Mouse (Mus musculus): Measurements from ENCODE around the gene Naa10. TPM values are rescaled to one million over a fixed set of nuclear protein-coding genes. Genes with fewer than 3 reads are reported as not detected.

Naa10 gene
- total and polyA plus RNA-seq, 2 experiments = 44.6 to 55.9 TPM

GRCm38 (mm10) chrX:73930402-73931062 is 8.8 kb upstream of the Naa10 start, which contains the start of gene Renbp:
Renbp (minus strand) TSS chrX:73930850.
- Histone ChIP-seq H3K27me3 (ENCODE audit: control insufficient read depth, insufficient read depth, low read length) (no peaks in the 10 kb centered on the region), H3K9ac (ENCODE audit: low read depth, low read length) (peak within 1 kb of the TSS; percentile 58)

GRCm38 (mm10) chrX:73922550-73922882 is 772 bp upstream of the Naa10 start:
- Histone ChIP-seq H3K36me3 (ENCODE audit: control insufficient read depth, insufficient read depth, low read length) (peaks cover 7% of the 10 kb centered on the region; the same call in 1 of the 2 replicates), H3K4me1 (ENCODE audit: control insufficient read depth, insufficient read depth, low read length) (peaks cover 4% of the 10 kb centered on the region; the same call in 1 of the 2 replicates), H3K4me3 (ENCODE audit: insufficient read depth, low read depth, low read length) (peak overlapping the region; percentile 87; the same call in 1 of the 2 replicates), H3K27me3 (ENCODE audit: control insufficient read depth, insufficient read depth, low read length) (no peaks in the 10 kb centered on the region), H3K27ac (replicated peaks; ENCODE audit: insufficient read depth, low read depth, low read length) (no peak overlapping the region), H3K79me2 (ENCODE audit: control insufficient read depth, insufficient read depth, low read length) (no peaks in the 10 kb centered on the region), H3K9ac (ENCODE audit: low read depth, low read length) (peak overlapping the region; percentile 63; the same call in 1 of the 2 replicates)
- WGBS = 70% methylated on average over 8 of the region's 8 CpGs
- no peak for TF ChIP-seq CTCF (IDR thresholded peaks at IDR 0.05; ENCODE audit: low read depth, low read length)
- TF ChIP-seq POLR2A (IDR thresholded peaks at IDR 0.05; ENCODE audit: extremely low read depth, insufficient read depth, low read length) = no peak
- DNase-seq (ENCODE audit: extremely low read depth, low read depth, low spot score) = no peak

More at GRCm38 (mm10) chrX:73930402-73931062, 8.8 kb upstream of the Naa10 start, which contains the start of gene Renbp:
- H3K4me3 ChIP-seq (ENCODE audit: insufficient read depth, low read depth, low read length) = peak within 1 kb of the TSS; percentile 50
- H3K27ac ChIP-seq (replicated peaks; ENCODE audit: insufficient read depth, low read depth, low read length) = 0 out of 2 replicates have a peak within 1 kb of the TSS, but pooled peaks have one; percentile 33
- H3K36me3 ChIP-seq (ENCODE audit: control insufficient read depth, insufficient read depth, low read length) = no peaks in the 10 kb centered on the region
- WGBS = 31% methylated on average over 17 of the region's 17 CpGs
- DNase-seq (ENCODE audit: extremely low read depth, low read depth, low spot score) = peak; percentile 30
- no peaks in the 10 kb centered on the region for H3K4me1 ChIP-seq (ENCODE audit: control insufficient read depth, insufficient read depth, low read length)
- no peak for TF ChIP-seq CTCF (IDR thresholded peaks at IDR 0.05; ENCODE audit: low read depth, low read length)
- TF ChIP-seq POLR2A (IDR thresholded peaks at IDR 0.05; ENCODE audit: extremely low read depth, insufficient read depth, low read length) = no peak
- H3K79me2 ChIP-seq (ENCODE audit: control insufficient read depth, insufficient read depth, low read length) = no peaks in the 10 kb centered on the region

GRCm38 (mm10) chrX:73921285-73921822 is 390 bp downstream of the Naa10 start:
- Histone ChIP-seq H3K27ac (replicated peaks; ENCODE audit: insufficient read depth, low read depth, low read length) (peak overlapping the region; percentile 32), H3K9ac (ENCODE audit: low read depth, low read length) (peak overlapping the region; percentile 80), H3K27me3 (ENCODE audit: control insufficient read depth, insufficient read depth, low read length) (no peaks in the 10 kb centered on the region), H3K4me3 (ENCODE audit: insufficient read depth, low read depth, low read length) (peak overlapping the region; percentile 87), H3K4me1 (ENCODE audit: control insufficient read depth, insufficient read depth, low read length) (peaks cover 4% of the 10 kb centered on the region; the same call in 1 of the 2 replicates), H3K79me2 (ENCODE audit: control insufficient read depth, insufficient read depth, low read length) (no peaks in the 10 kb centered on the region), H3K36me3 (ENCODE audit: control insufficient read depth, insufficient read depth, low read length) (peaks cover 7% of the 10 kb centered on the region; the same call in 1 of the 2 replicates)
- DNase-seq (ENCODE audit: extremely low read depth, low read depth, low spot score) = no peak
- no peak for TF ChIP-seq CTCF (IDR thresholded peaks at IDR 0.05; ENCODE audit: low read depth, low read length)
- TF ChIP-seq POLR2A (IDR thresholded peaks at IDR 0.05; ENCODE audit: extremely low read depth, insufficient read depth, low read length) = no peak
- WGBS = under 1% methylated on average over 34 of the region's 34 CpGs

- TF ChIP-seq CTCF (IDR thresholded peaks at IDR 0.05; ENCODE audit: low read depth, low read length) = no peak
- no peak for TF ChIP-seq POLR2A (IDR thresholded peaks at IDR 0.05; ENCODE audit: extremely low read depth, insufficient read depth, low read length)
- peaks cover 9% of the 10 kb centered on the region for H3K4me1 ChIP-seq (ENCODE audit: control insufficient read depth, insufficient read depth, low read length)
- H3K27me3 ChIP-seq (ENCODE audit: control insufficient read depth, insufficient read depth, low read length) = no peaks in the 10 kb centered on the region
- H3K9ac ChIP-seq (ENCODE audit: low read depth, low read length) = no peak overlapping the region
- no peak for DNase-seq (ENCODE audit: extremely low read depth, low read depth, low spot score)
- no peaks in the 10 kb centered on the region for H3K79me2 ChIP-seq (ENCODE audit: control insufficient read depth, insufficient read depth, low read length)
- no peak overlapping the region for H3K4me3 ChIP-seq (ENCODE audit: insufficient read depth, low read depth, low read length)
- WGBS = 84% methylated on average over 5 of the region's 5 CpGs
- no peak overlapping the region for H3K27ac ChIP-seq (replicated peaks; ENCODE audit: insufficient read depth, low read depth, low read length)
- H3K36me3 ChIP-seq (ENCODE audit: control insufficient read depth, insufficient read depth, low read length) = peaks cover 7% of the 10 kb centered on the region; the same call in 1 of the 2 replicates
Measured at GRCm38 (mm10) chrX:73918631-73919030, 3.1 kb downstream of the Naa10 start.

GRCm38 (mm10) chrX:73916945-73917344 is 4.8 kb downstream of the Naa10 start:
- Histone ChIP-seq H3K36me3 (ENCODE audit: control insufficient read depth, insufficient read depth, low read length) (peaks cover 7% of the 10 kb centered on the region; the same call in 1 of the 2 replicates), H3K4me1 (ENCODE audit: control insufficient read depth, insufficient read depth, low read length) (peaks cover 9% of the 10 kb centered on the region), H3K4me3 (ENCODE audit: insufficient read depth, low read depth, low read length) (no peak overlapping the region), H3K27me3 (ENCODE audit: control insufficient read depth, insufficient read depth, low read length) (no peaks in the 10 kb centered on the region), H3K79me2 (ENCODE audit: control insufficient read depth, insufficient read depth, low read length) (no peaks in the 10 kb centered on the region), H3K27ac (replicated peaks; ENCODE audit: insufficient read depth, low read depth, low read length) (no peak overlapping the region), H3K9ac (ENCODE audit: low read depth, low read length) (no peak overlapping the region)
- WGBS = 98% methylated on average over 8 of the region's 8 CpGs
- TF ChIP-seq POLR2A (IDR thresholded peaks at IDR 0.05; ENCODE audit: extremely low read depth, insufficient read depth, low read length) = no peak
- TF ChIP-seq CTCF (IDR thresholded peaks at IDR 0.05; ENCODE audit: low read depth, low read length) = no peak
- DNase-seq (ENCODE audit: extremely low read depth, low read depth, low spot score) = no peak

Data from liver, adult 2 months (tissue).